Mouse (Mus musculus) heart, adult 9 months (tissue): ENCODE data around the gene Prkar1a.

Experiments
- DNase-seq, 2 experiments: peaks; one replicate each; pipeline ENCODE4 v3.0.0; 2022; ENCODE audit warnings: low spot score in 2 of 2

Gene Prkar1a

GRCm38 (mm10) chr11:109672396-109672795, 23.2 kb downstream of the Prkar1a start:
- no peak for DNase-seq

GRCm38 (mm10) chr11:109672881-109673739, 23.9 kb downstream of the Prkar1a start:
- DNase-seq: peak; percentile 48 to 49

GRCm38 (mm10) chr11:109673741-109674140, 24.5 kb downstream of the Prkar1a start:
- no peak for DNase-seq

GRCm38 (mm10) chr11:109674542-109674941, 25.3 kb downstream of the Prkar1a start:
- DNase-seq: no peak

GRCm38 (mm10) chr11:109675208-109675607, 26.0 kb downstream of the Prkar1a start:
- DNase-seq: no peak

- no peak for DNase-seq
Observed at GRCm38 (mm10) chr11:109675771-109676170, 26.6 kb downstream of the Prkar1a start.

- no peak for DNase-seq
Observed at GRCm38 (mm10) chr11:109676621-109677373, 27.6 kb downstream of the Prkar1a start.

- no peak for DNase-seq
Observed at GRCm38 (mm10) chr11:109678291-109678690, 29.1 kb downstream of the Prkar1a start.

GRCm38 (mm10) chr11:109680934-109681333, 31.7 kb downstream of the Prkar1a start:
- DNase-seq: peak in 1 of 2 experiments; percentile 41

- DNase-seq: no peak
Observed at GRCm38 (mm10) chr11:109681556-109681955, 32.4 kb downstream of the Prkar1a start.

GRCm38 (mm10) chr11:109682221-109682620, 33.0 kb downstream of the Prkar1a start:
- no peak for DNase-seq

GRCm38 (mm10) chr11:109689539-109689938, 40.3 kb downstream of the Prkar1a start:
- no peak for DNase-seq

- peak; percentile 78 to 79 for DNase-seq
Observed at GRCm38 (mm10) chr11:109692737-109693136, 43.5 kb downstream of the Prkar1a start.

GRCm38 (mm10) chr11:109696519-109696918, 47.3 kb downstream of the Prkar1a start:
- DNase-seq: no peak

- DNase-seq: no peak
Observed at GRCm38 (mm10) chr11:109697089-109697643, 48.0 kb downstream of the Prkar1a start.

GRCm38 (mm10) chr11:109698740-109699139, 49.5 kb downstream of the Prkar1a start:
- DNase-seq: no peak

- DNase-seq: no peak
Observed at GRCm38 (mm10) chr11:109699784-109700183, 50.6 kb downstream of the Prkar1a start.

GRCm38 (mm10) chr11:109700761-109701160, 51.6 kb downstream of the Prkar1a start:
- no peak for DNase-seq

GRCm38 (mm10) chr11:109702031-109702815, 53.0 kb downstream of the Prkar1a start:
- DNase-seq: no peak

GRCm38 (mm10) chr11:109703845-109704244, 54.6 kb downstream of the Prkar1a start:
- DNase-seq: no peak

- DNase-seq: no peak
Observed at GRCm38 (mm10) chr11:109704311-109705205, 55.4 kb downstream of the Prkar1a start.
